Mouse (Mus musculus) CD8-positive naive resting alpha-beta T cell, adult 2 months (primary cell): ENCODE measurements around the gene Prkag1.
A peak's percentile ranks its signal among the peaks of the same experiment; 100 is the strongest.

Experiments
- DNase-seq, 2 experiments: peaks; one replicate each; pipeline ENCODE4 v3.0.0; 2022; ENCODE audit warnings: low read depth in 2 of 2, low spot score in 2 of 2

Gene Prkag1

DNA sequence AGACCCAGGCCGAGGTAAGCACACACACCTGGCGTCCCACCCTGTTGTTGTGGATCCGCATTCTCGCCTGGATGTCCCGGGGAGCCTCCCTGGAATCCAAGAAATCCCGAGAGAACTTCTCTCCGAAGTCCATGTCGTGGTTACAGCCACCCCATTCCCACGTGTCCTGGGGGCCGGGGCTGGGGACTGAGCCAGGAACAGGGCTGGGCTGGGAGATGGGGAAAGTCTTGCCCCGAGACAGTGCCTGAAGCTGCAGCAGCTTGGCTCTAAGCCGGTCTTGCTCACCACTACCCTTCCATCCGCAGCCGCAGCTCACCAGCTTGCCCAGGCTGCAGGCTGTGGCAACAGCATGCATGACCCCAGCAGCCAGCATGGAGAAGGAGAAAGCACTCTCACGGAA lies 57.2 kb downstream of the Prkag1 start:
- no peak for DNase-seq

DNA sequence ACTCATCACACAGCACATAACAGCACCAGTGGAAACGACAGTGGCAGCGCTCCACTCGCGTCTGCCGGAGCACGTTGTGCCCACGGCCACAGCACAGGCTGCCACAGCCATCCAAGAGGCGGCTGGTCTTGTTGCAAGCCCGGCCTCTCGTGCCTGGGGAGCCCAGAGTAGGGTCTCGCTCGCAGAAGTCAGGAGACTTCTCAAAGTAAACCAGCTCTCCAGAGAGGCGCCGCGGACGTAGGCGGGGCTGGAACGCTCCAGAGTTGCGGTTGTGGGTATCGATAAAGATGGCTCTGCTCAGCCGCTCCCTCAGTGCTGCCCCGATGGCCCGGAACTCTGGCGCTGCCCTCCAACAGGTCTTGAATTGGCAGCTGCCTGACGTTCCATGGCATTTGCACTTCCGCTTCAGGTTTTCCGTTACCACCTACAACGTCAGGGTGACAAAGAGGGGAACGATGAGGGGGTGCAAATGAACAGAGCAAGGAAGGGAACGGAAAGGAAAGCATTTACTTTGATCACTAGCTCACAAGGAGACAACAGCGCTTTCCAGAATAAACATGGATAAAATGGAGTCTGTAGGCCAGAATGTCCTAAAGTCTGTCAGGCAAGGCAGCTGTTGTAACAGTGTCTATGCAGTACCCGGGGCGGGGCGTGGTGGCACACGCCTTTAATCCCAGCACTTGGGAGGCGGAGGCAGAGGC lies 58.7 kb downstream of the Prkag1 start:
- DNase-seq: peak; percentile 46 to 56

DNA sequence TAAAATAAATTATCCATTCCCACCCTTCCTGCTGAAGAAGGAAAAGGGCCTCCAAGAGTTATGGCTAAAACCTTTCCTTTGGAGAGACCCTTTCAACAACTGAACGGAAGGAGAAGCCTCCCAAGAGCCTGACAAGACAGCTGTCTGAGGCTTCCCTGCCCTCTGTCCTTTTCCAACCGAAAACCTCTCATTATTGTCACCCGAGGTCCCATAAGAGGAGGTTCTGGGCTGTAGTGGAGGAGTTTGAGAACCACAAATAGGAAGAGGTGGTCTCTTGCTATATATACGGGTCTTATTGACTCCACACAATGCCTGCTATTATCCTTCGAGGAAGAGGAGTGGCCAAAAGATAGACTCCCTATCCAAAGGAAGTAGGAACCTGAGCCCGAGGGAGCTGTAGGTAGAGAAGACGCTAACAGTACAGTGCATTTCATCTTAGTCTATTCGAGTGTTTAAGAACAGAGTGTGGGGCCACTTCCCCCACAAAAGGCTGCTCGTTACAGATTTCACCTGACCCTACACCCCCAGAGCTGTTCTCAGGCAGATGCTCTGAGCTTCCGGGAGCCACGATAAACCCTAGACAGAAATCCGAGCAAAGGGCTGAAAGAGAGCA lies 59.4 kb downstream of the Prkag1 start:
- no peak for DNase-seq

DNA sequence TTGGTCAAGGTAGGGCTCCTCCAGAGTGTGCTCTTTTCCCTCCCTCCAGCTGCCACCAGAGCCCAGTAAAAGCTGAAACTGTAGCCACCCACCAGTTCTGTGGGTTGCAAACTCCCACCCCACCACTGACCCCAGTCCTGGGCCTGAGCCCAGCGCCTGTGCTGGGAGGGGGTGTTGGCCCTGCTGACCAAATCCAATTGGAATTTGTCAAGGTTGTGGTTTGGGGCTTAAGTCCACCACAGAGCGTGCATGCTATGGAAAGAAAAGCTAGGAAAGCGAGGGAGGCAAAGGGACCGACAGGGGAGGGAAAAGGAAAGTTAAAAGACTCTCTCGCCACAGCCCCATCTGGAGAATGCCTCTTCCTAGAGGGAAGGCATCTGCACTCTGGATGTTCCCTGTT lies 63.1 kb downstream of the Prkag1 start:
- no peak for DNase-seq

DNA sequence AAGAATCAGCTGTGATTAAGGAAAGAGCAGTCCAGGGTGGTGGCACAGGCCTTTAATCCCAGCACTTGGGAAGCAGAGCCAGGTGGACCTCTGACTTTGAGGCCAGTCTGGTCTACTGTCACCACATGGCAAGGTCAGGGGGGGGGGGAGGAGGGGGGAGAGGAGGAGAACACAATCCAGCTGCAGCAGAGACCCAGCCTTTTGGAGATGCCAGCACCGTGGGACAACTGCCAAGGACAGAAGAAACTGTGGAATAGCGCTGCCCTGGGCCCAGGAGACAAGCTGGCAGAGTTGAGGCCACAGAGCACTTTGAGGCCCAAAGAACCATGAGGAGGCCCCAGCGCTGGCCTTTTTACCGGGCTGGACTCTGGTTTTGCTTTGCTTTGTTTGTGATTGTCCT lies 65.4 kb downstream of the Prkag1 start:
- DNase-seq: no peak
